Mouse (Mus musculus): Measurements from ENCODE around the gene Ghsr. TPM values are rescaled to one million over a fixed set of nuclear protein-coding genes. Genes with fewer than 3 reads are reported as not detected.

Ghsr gene
- total RNA-seq, 2 experiments from 2014 or later, result not detected

GRCm38 (mm10) chr3:27406440-27406839 lies 35.3 kb downstream of the Ghsr start:
- no peak for ATAC-seq (ENCODE audit: poor library complexity, severe bottlenecking)

- no peak for ATAC-seq (ENCODE audit: poor library complexity, severe bottlenecking)
These were observed 37.4 kb downstream of the Ghsr start for GRCm38 (mm10) chr3:27408564-27408963.

DNA sequence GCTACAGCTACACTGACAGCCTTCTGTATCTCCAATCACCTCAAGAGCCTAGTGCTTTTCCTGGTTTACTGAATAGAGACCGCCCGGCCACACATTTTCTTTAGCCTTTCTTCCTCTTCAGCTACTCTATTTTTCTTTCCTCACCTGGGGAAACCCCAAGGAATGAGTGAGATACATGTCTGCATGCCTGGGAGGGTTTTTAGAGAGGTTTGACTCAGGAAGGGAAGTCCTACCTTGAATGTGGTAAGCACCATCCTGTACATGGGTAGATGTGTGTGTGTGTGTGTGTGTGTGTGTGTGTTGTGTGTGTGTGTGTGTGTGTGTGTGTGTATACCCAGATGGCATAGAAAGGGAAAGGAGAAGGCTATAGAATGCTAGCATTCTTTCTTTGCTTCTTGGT lies 40.1 kb downstream of the Ghsr start:
- no peak for ATAC-seq (ENCODE audit: poor library complexity, severe bottlenecking)

DNA sequence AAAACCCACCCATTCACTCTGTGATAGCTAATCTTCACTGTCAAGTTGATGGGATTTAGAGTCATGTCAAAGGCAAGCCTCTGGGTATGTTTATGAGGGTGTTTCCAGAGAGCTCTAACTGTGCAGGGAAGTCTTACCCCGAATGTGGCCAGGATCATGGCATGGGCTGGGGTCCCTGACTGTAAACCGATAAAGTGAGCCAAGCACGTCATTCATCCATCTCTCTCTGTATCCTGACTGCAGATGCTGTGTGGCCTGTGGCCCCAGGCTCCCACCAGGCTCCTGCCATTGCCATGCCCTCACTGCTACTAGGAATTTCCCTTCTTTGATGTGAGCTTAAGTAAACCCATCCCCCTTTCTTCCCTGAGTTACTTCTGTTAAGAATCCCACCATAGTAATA lies 42.4 kb downstream of the Ghsr start:
- ATAC-seq (ENCODE audit: poor library complexity, severe bottlenecking), result no peak

DNA sequence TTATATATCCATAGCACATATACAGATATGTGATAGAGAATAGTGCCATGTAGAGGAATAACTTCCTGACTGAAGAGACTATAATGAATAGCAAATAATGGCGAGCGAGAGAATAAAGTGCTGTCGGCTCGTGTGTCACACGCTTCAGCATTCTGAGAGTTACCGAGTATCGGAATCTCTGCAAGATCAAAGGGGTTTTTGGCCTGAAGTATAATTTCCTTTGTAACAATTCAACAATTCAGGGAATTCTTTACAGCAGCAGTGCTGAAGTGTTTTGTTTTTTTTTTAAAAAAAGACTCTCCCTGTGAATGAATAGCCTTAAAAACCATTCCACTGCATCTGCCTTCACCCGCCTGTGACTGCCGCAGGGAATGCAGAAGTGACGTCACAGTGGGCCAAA lies 45.6 kb downstream of the Ghsr start:
- ATAC-seq (ENCODE audit: poor library complexity, severe bottlenecking), result no peak

GRCm38 (mm10) chr3:27418602-27419001 lies 47.5 kb downstream of the Ghsr start:
- ATAC-seq (ENCODE audit: poor library complexity, severe bottlenecking), result no peak

- no peak for ATAC-seq (ENCODE audit: poor library complexity, severe bottlenecking)
These were observed 50.8 kb downstream of the Ghsr start for GRCm38 (mm10) chr3:27421980-27422379.

DNA sequence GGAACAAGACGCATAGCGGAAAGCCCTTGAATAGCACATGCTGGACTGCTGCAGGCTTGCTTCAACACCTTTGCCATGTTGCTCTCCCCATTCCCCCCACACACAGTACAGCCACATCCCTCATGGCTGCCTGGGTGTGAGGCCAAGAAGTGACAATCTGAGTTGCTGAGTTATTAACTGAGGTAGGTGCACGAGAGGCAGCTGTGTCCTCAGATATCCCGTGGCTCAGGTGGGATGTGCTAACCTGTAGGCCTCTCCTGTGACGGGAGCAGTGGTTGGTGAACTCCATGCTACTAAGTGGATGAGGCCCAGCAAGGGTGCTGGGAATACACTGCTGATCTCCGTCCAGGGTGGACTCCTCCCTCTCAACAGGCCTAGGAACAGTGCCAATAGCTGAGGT lies 51.4 kb downstream of the Ghsr start:
- no peak for ATAC-seq (ENCODE audit: poor library complexity, severe bottlenecking)

GRCm38 (mm10) chr3:27424049-27424667 lies 53.0 kb downstream of the Ghsr start:
- ATAC-seq (ENCODE audit: poor library complexity, severe bottlenecking), result no peak

DNA sequence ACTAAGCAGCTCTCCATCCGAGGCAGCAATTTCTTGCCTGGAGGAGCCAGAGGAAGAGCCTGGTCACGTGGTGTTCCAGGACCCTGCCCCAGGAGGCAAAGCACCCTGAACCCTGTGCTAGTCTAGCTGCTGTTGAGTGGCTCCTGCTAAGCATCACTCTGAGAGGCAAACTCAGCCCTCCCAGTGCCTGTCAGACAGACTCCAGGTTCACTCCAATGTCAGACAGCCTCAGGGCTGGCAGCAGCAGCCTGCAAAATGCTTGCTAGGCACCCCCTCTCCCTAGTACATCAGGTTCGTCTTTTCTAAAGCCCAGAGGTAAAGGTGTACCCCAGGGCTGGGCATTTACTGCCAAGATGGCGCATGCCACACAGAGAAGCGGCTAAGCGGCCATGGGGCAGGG lies 56.3 kb downstream of the Ghsr start:
- no peak for ATAC-seq (ENCODE audit: poor library complexity, severe bottlenecking)

Other genes starting within 250 kb of the Ghsr start
- gene Ect2, start 217.5 kb upstream of the Ghsr start, total RNA-seq (2015), result 57.2 and 60.8 TPM in 2 replicates
- 62.2 and 65.7 TPM in 2 replicates for gene Ect2, start 217.5 kb upstream of the Ghsr start, total RNA-seq (2017)
- 30.6 and 33.9 TPM in 2 replicates for gene Nceh1, start 188.4 kb upstream of the Ghsr start, total RNA-seq (2015)
- gene Nceh1, start 188.4 kb upstream of the Ghsr start, total RNA-seq (2017), result 32.7 and 33.2 TPM in 2 replicates
- gene Tnfsf10, start 54.3 kb upstream of the Ghsr start, total RNA-seq (2015), result 1.0 and 1.1 TPM in 2 replicates
- gene Tnfsf10, start 54.3 kb upstream of the Ghsr start, total RNA-seq (2017), result 1.5 and 1.6 TPM in 2 replicates

Data from megakaryocyte, adult 5-6 weeks (primary cell).